24 mouse cellular contexts compared by ENCODE assay signal in genomic region chr5:69467520-69467919, GRCm38 (mm10).
A peak's percentile ranks its signal among the peaks of the same experiment; 100 is the strongest.
DNase-seq lines count a peak whose midpoint lies in the region; ATAC-seq lines count a peak whose summit lies in the region.
"Had no signal": no experiment of that assay in that cellular context is flagged by ENCODE, and none has a peak within 500 bp of the region (broad histone marks: within the 10 kb centered on the region; RNA-seq: fewer than 3 reads in every experiment).

No protein-coding gene starts in this region.

- no peaks in the 10 kb centered on the region for H3K36me3 ChIP-seq in heart, embryonic 12.5 days
- no peaks in the 10 kb centered on the region for H3K36me3 ChIP-seq in heart, embryonic 16.5 days (ENCODE audit: control insufficient read depth, insufficient read depth)
- no peaks in the 10 kb centered on the region for H3K36me3 ChIP-seq in midbrain, embryonic 14.5 days (ENCODE audit: control insufficient read depth, insufficient read depth, low read length)
- no peaks in the 10 kb centered on the region for H3K36me3 ChIP-seq in midbrain, embryonic 11.5 days (ENCODE audit: control insufficient read depth, insufficient read depth, low read length)
- H3K36me3 ChIP-seq: embryonic facial prominence, embryonic 15.5 days; forebrain, embryonic 15.5 days; heart, embryonic 10.5 days; hindbrain, embryonic 12.5 days; hindbrain, embryonic 15.5 days had no signal

- no peaks in the 10 kb centered on the region for H3K27me3 ChIP-seq in heart, embryonic 12.5 days (replicated peaks)
- H3K27me3 ChIP-seq in heart, embryonic 16.5 days (ENCODE audit: control insufficient read depth, insufficient read depth, low read length): no peaks in the 10 kb centered on the region
- H3K27me3 ChIP-seq in midbrain, embryonic 14.5 days (ENCODE audit: control insufficient read depth, insufficient read depth, low read length): no peaks in the 10 kb centered on the region
- no peaks in the 10 kb centered on the region for H3K27me3 ChIP-seq in midbrain, embryonic 11.5 days (ENCODE audit: control insufficient read depth, insufficient read depth, low read length)
- H3K27me3 ChIP-seq: embryonic facial prominence, embryonic 15.5 days; forebrain, embryonic 15.5 days; hindbrain, embryonic 12.5 days; hindbrain, embryonic 15.5 days had no signal

- H3K27ac ChIP-seq in heart, embryonic 12.5 days (ENCODE audit: poor library complexity, severe bottlenecking): no peak overlapping the region
- no peak overlapping the region for H3K27ac ChIP-seq in heart, embryonic 16.5 days (ENCODE audit: low read length)
- H3K27ac ChIP-seq in midbrain, embryonic 14.5 days (replicated peaks; ENCODE audit: low read depth, low read length): no peak overlapping the region
- no peak overlapping the region for H3K27ac ChIP-seq in midbrain, embryonic 11.5 days (ENCODE audit: low read depth, low read length)
- H3K27ac ChIP-seq: embryonic facial prominence, embryonic 15.5 days; forebrain, embryonic 15.5 days; heart, embryonic 10.5 days; hindbrain, embryonic 12.5 days; hindbrain, embryonic 15.5 days had no signal

- DNase-seq in heart, adult 8-10 months (ENCODE audit: low spot score): no peak
- DNase-seq in heart, adult 18-20 months: no peak
- peak; percentile 5 for DNase-seq in midbrain, embryonic 14.5 days
- DNase-seq in midbrain, embryonic 11.5 days (ENCODE audit: low spot score, missing footprints): no peak
- no peak for DNase-seq in kidney, postnatal 4 days
- DNase-seq: adrenal gland, adult 2 months; adrenal gland, postnatal 14 days; cerebellum, adult 11-12 months; cerebellum, adult 8-10 months; cerebellum, postnatal 10 days; cerebellum, postnatal 36 days; embryo, embryonic 11 days; gastrocnemius, postnatal 10 days; gastrocnemius, postnatal 36 days; kidney, adult 2 months had no signal

- no peak overlapping the region for H3K4me3 ChIP-seq in heart, embryonic 12.5 days
- H3K4me3 ChIP-seq in heart, embryonic 16.5 days (ENCODE audit: low read length): no peak overlapping the region
- H3K4me3 ChIP-seq in midbrain, embryonic 14.5 days (replicated peaks; ENCODE audit: low read depth, low read length): no peak overlapping the region
- H3K4me3 ChIP-seq in midbrain, embryonic 11.5 days (ENCODE audit: low read depth, low read length): no peak overlapping the region
- H3K4me3 ChIP-seq: embryonic facial prominence, embryonic 15.5 days; forebrain, embryonic 15.5 days; heart, embryonic 10.5 days; hindbrain, embryonic 12.5 days; hindbrain, embryonic 15.5 days had no signal

- 23% methylated on average over 1 of the region's 1 CpGs for WGBS in heart, embryonic 12.5 days
- 15% methylated on average over 1 of the region's 1 CpGs for WGBS in heart, embryonic 16.5 days
- WGBS in midbrain, embryonic 14.5 days: 85% methylated on average over 1 of the region's 1 CpGs
- 82% methylated on average over 1 of the region's 1 CpGs for WGBS in midbrain, embryonic 11.5 days

- H3K4me1 ChIP-seq in heart, embryonic 12.5 days (replicated peaks): 0 out of 2 replicates have a peak, but pooled peaks cover 3% of the 10 kb centered on the region
- H3K4me1 ChIP-seq in heart, embryonic 16.5 days (ENCODE audit: control insufficient read depth, insufficient read depth, low read length): peaks cover 10% of the 10 kb centered on the region
- H3K4me1 ChIP-seq in midbrain, embryonic 14.5 days (ENCODE audit: control insufficient read depth, insufficient read depth, low read length): no peaks in the 10 kb centered on the region
- no peaks in the 10 kb centered on the region for H3K4me1 ChIP-seq in midbrain, embryonic 11.5 days (ENCODE audit: control insufficient read depth, insufficient read depth, low read length)
- H3K4me1 ChIP-seq: embryonic facial prominence, embryonic 15.5 days; forebrain, embryonic 15.5 days; heart, embryonic 10.5 days; hindbrain, embryonic 12.5 days; hindbrain, embryonic 15.5 days had no signal

- H3K4me2 ChIP-seq in heart, embryonic 12.5 days: no peak overlapping the region
- H3K4me2 ChIP-seq in heart, embryonic 16.5 days (ENCODE audit: low read depth, low read length): no peak overlapping the region
- no peak overlapping the region for H3K4me2 ChIP-seq in midbrain, embryonic 14.5 days (ENCODE audit: low read length)
- no peak overlapping the region for H3K4me2 ChIP-seq in midbrain, embryonic 11.5 days
- H3K4me2 ChIP-seq: embryonic facial prominence, embryonic 15.5 days; forebrain, embryonic 15.5 days; hindbrain, embryonic 12.5 days; hindbrain, embryonic 15.5 days had no signal

- no peaks in the 10 kb centered on the region for H3K9me3 ChIP-seq in heart, embryonic 12.5 days (replicated peaks)
- H3K9me3 ChIP-seq in heart, embryonic 16.5 days (replicated peaks; ENCODE audit: control insufficient read depth, low read length): no peaks in the 10 kb centered on the region
- H3K9me3 ChIP-seq in midbrain, embryonic 14.5 days (ENCODE audit: control insufficient read depth, low read length): no peaks in the 10 kb centered on the region
- no peaks in the 10 kb centered on the region for H3K9me3 ChIP-seq in midbrain, embryonic 11.5 days (ENCODE audit: control insufficient read depth, low read length)
- H3K9me3 ChIP-seq: embryonic facial prominence, embryonic 15.5 days; forebrain, embryonic 15.5 days; heart, embryonic 10.5 days; hindbrain, embryonic 12.5 days; hindbrain, embryonic 15.5 days had no signal

- H3K9ac ChIP-seq in heart, embryonic 12.5 days: no peak overlapping the region
- H3K9ac ChIP-seq in heart, embryonic 16.5 days (ENCODE audit: low read length): no peak overlapping the region
- no peak overlapping the region for H3K9ac ChIP-seq in midbrain, embryonic 14.5 days (replicated peaks; ENCODE audit: low read length)
- H3K9ac ChIP-seq in midbrain, embryonic 11.5 days (ENCODE audit: low read length): no peak overlapping the region
- H3K9ac ChIP-seq: embryonic facial prominence, embryonic 15.5 days; forebrain, embryonic 15.5 days; hindbrain, embryonic 12.5 days; hindbrain, embryonic 15.5 days had no signal

- ATAC-seq in heart, embryonic 12.5 days (ENCODE audit: insufficient number of reproducible peaks, low FRiP score): peak; percentile 75; the same call in 1 of the 2 replicates
- peak; percentile 89 for ATAC-seq in heart, embryonic 16.5 days (replicated peaks; ENCODE audit: extremely low read depth, insufficient read depth, low FRiP score)
- no peak for ATAC-seq in midbrain, embryonic 14.5 days (ENCODE audit: low FRiP score, low TSS enrichment)
- ATAC-seq in midbrain, embryonic 11.5 days (ENCODE audit: low FRiP score): no peak
- ATAC-seq: CD4-positive, CD25-positive, alpha-beta regulatory T cell, adult 4 months; forebrain, embryonic 15.5 days; intestine, postnatal 0 days had no signal

Comparison
In these comparisons a context has a peak if more than half of its experiments do, and no peak if none do; other contexts are left out.
1. ATAC-seq: peak in heart, embryonic 12.5 days (single experiment) and heart, embryonic 16.5 days (single experiment); none in midbrain, embryonic 14.5 days (single experiment) and midbrain, embryonic 11.5 days (single experiment).